Mouse (Mus musculus): Measurements from ENCODE around the gene E2f8.

The E2f8 gene

DNA sequence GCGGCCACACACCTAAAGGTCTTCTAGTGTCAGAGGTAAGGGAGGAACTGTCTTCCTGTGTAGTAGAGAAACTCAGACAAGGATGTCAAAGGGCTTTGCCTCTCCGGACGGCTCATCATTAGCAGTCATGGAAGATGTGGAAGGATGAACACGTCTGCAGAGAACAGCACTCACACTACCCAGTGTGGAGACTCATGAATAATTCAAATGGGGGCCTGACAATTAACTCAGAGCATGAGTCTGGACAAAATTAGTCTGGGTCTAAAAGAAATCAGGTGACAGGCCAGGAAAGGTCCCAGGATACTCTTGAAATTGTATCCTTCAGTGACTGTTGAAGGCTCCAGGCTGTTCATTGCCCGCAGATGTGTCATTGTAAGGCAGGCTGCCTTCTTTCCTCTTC lies 9.6 kb upstream of the E2f8 start:
- no peak for DNase-seq (ENCODE audit: low read depth)

DNA sequence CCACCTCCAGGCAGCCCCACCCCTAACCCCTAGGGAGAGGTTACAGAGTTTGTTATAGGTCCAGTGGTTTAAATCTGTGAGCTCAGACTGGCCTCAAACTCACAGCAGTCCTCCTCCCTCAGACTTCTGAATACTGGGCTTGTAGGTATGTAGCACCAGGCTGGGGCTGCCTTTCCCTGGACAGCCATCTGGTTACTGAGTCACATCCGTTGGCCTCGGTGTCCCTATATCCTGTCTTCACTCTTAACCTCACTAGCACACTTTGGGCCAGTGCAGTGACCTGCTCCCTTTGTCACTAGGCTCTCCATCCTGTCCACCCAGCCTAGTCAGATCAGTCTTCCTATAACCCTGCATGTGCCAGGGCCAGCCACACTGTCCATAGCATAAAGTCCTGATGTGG lies 7.4 kb upstream of the E2f8 start:
- no peak for DNase-seq (ENCODE audit: low read depth)

DNA sequence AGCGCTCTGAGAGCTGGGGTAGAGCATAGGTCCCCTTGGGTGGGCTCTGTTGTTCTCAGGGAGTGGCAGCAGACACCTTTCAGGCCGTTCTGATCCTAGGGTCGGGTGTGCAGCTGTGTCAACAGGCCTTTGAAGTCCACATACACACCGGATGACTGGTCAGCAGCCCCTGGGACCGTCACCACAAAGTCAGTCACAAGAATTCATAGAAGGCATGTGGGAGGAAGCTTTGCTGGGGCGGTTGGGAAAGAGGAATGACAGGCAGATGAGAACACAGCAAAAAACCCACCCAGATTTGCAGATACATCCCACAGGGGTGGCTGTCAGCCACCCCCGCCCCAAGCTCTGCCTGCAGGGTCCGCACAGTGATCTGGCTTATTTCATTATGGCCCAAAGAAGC lies 6.6 kb upstream of the E2f8 start:
- no peak for DNase-seq (ENCODE audit: low read depth)

DNA sequence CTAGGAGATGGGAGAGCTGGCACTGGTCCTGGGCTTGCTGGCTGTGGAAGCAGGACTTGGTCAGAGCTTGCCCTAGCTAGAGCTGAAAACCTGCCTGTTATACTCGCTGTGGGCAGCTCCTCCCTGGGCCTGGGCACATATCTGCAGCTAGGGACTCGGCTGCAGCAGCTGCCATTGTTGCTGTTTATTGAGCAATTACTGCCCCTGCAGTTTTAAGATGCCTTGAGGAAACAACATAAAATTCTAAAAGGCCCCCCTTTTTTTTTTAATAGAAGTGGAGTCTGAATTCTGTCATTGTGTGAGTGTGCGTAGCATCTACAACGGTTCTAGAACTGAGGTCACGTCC lies 2.8 kb upstream of the E2f8 start:
- no peak for DNase-seq (ENCODE audit: low read depth)

DNA sequence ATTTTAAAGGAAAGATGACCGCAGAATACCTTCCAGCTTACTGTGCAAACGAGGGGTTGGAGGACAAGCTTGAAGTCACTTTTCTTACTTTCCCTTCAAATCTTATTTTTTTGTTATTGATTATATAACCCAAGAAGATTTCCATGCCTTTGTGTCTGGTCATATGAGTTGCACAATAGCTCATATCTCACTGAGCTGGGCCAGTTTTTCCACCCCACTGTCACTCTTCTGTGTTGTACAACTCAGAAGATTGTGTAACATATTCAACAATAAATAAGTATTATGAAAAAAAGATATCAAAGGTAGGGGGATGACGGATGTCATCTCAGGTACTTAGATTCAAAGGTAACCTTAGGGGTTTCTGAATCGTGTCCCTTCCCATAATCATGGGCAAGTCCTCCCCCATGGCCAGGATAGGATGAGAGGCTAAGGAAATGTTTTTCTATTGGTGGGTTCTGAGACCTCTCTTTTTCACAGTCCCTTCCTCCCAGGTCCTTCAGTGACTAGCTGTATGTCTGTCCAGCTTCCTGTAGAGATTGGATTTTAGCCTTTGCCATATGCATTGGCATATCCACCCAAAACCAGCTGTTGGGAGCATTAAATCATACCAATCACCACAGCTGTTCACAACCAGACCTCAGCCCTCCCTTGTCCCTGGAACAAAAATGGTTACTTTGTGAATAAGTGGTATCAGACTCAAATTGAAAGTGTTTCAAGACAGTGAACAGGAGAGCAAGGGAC lies 2.3 kb upstream of the E2f8 start:
- no peak for DNase-seq (ENCODE audit: low read depth)

DNA sequence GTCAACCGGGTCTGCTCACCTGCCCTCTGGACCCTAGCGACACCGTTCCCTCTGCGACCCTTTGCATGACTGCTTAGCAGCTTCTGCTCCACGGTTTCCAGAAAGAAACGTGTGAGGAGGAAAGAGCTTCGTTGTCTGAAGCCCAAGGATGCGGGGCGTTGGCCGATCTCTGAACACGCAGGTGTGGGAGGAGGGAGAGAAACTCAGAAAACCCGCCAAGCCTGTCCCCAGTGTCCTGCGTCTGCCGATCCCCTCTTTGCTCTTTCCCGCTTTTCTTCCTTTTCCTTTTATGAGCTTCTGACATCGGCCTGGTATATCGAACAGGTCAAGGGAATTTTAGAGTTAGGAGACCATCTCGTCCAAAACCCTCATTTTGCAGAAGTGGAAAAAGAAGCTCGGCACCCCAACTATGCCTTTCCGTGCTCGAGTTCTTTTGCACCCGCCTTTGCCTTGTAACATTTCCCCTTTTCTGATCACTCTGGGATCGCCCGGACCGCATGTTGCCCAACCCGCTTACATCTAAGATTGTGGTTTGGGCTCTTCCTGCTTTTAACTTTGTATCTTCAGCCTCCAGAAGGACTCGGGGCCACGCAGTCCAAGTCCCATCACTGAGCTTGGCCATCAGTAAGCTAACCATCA lies 694 bp upstream of the E2f8 start:
- peak; percentile 48 for DNase-seq (ENCODE audit: low read depth)

DNA sequence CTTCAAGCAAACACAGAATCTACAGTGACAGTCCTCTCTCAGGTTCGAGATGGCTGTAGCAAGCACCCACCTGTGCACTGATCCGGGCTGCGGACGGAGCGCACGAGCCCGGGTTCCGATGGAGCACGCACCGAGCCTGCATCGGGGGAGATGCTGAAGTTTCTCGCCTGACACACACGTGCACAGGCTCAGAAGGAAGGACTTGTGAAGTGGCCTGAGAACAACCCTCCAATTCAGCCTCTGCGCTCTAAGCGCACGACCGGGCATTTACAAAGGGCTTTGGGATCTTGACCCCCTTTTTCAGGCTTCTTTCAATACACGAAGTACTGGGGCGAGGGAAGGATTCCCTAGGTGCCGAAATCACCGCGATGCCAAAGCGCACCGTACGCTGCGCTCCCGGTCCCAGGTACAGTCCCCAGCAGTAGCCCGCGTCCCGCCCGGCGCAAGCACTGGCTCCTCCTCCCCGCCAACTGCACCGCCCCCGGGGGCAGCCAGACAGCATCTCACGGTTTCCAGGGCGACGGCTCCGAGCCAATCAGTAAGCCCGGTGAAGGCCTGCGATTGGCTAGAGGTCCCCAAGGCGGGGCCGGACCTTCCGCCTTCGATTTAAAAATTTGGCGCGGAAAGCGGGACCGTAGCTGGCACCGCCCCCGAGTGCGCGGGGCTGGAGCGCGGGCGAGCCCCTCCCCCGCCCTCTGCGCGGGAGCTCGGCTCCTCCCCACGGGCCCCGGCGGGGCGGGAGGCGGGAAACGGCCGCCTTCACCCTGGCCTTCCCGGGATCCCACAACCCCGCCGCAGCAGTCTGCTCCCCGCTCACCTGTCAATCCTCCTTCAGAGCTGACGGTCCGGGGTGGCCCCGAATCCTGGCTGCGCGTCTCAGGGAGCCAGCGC lies 560 bp downstream of the E2f8 start:
- DNase-seq (ENCODE audit: low read depth) = peak; percentile 97

DNA sequence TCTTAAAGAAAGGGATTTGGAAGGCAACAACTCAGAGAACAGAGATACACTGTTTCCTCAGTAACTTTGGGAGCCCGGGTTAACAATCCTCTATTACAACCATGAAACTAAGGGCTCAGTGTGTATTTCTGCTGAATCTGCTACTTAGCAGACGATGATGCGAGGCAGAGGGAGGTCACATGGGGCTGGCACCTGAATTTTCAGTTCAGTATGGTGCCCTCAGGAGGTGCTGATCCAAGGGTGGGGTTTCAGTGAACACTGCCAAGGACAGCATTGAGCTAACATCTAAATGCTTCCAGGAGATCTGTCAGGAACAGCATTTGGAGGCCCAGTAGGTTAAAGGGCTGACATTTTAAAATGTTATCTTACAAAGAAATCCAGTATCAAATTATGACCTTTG lies 1.8 kb downstream of the E2f8 start:
- DNase-seq (ENCODE audit: low read depth) = no peak

DNA sequence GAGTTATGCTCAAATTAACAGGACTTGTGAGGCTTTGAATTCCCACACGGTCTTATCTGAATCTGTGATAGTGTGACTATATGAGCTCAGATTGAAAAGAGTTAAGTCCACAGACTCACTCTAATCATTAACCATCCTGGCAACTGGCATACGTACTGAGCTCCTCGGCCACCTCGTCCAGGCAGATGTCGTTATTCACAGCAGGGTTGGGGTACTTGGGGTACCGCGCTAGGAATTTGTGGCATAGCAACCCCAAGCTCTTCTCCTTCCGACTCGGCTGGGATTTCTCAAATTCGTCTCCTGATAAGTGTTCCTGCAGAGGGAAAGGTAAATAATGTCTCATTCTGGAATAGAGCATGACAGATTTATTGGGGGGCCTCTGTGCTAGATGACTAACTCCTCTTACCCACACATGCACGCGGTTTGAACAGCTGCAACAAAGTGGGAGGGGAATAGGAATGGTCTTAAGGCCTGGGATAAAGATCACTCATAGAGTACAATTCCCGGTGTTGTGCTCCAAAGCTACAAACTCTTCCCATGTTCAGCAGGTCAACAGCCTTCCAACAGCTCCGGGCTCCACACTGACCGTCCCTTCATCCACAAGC lies 3.5 kb downstream of the E2f8 start:
- DNase-seq (ENCODE audit: low read depth) = no peak

DNA sequence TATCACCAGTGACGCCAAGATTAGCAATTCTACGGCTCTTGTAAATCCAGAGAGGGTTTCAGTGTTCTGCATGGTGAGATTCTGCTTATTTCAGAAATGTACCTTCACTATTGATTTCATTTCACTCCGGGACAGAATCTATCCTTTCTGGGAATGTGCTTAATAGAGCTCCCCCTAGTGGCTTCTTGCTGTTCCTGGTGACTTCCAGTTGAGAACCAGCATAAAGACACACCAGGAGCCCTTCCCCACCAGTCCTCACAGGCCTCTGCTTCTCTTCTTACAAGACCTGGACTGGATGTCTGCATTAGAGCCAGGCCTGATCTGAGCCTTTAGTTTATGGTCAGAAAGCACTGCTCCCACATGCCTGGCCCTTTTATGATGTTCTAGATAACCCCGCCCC lies 4.9 kb downstream of the E2f8 start:
- peak; percentile 55 for DNase-seq (ENCODE audit: low read depth)

DNA sequence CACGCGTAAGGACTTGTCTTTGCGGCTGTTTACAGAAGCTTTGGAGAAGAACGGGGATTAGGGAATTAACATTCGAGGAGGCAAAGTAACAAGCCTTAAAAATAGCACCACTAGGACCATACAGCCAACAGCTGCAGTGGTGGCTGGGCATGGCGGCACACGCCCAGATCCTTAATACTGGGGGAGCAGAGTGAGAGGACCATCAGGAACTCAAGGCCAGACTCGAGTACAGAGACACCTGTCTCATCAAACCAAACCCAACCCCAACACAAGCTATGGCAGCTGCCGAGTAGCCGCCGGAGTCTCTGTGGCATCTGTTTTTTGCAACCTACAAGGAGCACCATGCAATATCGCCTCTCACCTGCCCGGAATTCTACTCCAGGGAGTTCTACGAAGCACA lies 6.3 kb downstream of the E2f8 start:
- DNase-seq (ENCODE audit: low read depth) = no peak

DNA sequence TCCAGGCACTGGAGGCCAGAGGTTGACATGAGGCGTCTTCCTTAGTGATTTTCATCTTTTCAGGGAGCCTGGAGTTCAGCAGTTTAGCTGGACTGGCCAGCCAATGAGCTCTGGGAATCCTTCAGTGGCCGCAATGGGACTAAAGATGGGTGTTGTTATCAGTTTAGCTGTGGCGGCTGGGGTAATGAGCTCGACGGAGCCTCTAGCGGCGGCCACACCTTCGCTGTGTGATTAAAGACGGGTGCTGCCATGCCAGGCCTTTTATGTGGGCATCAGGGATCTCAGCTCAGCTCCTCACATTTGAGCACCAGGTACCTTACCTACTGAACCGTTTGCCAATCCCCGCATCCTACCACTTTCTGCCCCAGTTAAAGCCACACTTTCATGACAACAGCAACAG lies 10.1 kb downstream of the E2f8 start:
- DNase-seq (ENCODE audit: low read depth) = no peak

DNA sequence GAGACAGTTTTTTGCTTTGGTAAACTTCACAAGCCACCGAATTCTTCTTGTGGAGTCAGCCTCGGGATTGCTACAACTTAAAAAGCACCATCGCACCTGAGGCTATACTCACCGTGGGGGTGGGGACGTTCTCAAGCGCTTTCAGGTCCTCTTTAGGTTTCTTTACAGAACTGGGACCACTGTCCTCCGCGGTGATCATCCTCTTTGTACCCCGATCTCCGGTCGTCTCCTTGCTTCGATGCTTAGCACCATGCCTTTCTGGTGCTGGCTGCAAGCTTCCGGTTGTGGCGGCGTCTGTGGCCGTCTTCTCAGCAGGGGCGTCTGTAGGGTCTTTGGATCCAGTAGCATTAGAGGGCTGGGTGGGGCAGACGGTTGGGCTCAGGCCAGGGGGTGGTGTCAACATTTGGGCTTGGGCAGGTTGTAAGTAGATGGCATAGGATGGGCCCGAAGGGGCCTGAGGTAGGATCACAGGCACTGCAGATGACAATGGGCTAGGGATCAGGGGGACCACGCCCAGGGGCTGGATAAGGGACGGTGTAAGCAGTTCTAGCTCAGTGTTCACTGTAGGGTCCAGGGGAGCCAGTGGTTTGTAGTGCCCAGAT lies 10.7 kb downstream of the E2f8 start:
- no peak for DNase-seq (ENCODE audit: low read depth)

DNA sequence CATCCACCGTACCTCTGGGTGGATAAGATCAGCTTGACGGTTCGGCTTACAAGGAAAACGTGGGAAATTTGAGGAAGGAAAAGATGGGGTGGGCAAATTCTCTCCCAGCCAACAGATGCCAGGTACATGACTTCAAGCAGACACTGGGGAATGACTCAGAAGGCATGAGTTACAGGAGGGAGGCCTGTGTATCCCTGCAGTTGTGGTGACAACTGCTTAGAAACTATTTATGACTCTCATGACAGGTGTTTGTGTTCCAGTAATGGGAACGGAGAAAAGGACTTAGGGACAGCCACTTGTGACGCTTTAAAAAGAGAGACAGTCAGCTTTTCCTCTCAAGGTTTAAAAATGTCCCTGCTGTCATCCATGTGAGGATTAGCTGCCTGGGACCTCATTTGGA lies 11.3 kb downstream of the E2f8 start:
- no peak for DNase-seq (ENCODE audit: low read depth)

DNA sequence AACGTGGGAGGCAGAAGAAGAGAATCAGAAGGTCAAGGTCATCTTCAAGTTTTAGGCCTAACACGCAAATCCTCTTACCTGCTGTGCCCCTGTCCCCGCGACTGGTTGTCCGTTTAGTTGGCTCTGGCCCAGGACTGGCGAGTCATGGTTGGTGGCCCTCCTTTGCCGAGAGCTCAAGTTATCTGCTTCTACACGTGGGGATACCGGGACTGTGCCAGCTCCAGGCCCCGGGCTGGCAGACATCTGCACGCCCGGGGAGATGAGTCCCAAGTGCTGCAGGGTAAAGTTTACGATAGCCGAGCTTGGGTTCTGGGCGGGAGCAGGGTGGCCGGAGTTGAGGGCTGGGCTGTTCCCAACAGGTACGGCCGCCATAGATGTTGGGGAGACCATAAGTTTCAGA lies 13.8 kb downstream of the E2f8 start:
- DNase-seq (ENCODE audit: low read depth) = no peak

DNA sequence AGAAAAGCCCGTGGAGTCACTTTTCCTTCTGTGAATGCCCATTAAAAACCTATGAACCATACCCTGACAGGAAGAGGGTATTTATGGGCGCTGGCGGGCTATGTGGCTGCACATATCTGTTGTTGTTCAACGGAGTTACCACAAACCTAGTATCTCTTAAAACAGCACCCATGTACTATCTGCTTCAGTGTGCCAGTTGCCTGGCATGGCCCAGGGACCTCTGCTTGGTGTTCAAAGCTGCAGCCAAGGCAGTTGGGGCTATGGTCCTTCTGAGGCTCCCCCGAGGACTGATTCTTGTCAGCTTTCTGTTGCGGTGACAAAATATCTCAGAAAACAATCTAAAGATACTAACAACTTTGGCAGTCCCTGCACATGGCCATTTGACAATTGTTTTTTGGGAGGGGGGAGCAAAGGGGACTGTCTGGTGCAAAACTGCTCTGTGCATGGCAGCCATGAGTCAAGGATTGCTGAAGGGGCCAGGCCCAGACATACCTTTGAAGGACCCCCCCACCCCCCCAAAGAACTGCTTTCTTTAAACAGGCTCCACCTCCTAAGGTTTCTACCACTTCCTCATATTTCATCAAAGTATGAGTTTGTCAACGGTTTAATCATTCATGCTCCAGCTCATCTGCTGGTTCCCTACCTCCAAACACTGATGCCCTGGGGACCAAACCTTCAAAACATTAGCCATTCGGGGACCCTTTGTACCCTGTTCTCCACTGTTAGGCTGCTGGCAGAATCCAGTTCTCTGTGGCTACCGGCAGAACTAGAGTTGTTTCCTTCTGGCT lies 16.5 kb downstream of the E2f8 start:
- no peak for DNase-seq (ENCODE audit: low read depth)

DNA sequence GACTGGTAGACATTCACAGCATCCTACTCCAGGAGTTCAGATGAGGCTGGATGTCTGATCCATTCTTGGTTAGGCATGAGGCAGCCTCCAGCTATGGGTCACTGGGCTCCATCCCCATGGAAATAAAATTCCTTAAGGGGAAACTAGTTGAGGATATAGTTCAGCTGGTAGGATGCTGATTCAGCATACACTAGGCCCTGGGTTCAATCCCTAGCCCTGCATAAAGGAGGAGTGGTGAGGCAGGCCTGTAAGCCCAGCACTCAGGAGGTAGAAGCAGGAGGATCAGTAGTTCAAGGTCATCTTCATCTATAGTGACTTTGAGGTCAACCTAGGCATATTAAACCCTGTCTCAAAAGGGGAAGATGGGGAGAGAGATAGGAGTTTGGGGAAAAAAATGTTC lies 17.2 kb downstream of the E2f8 start:
- no peak for DNase-seq (ENCODE audit: low read depth)

DNA sequence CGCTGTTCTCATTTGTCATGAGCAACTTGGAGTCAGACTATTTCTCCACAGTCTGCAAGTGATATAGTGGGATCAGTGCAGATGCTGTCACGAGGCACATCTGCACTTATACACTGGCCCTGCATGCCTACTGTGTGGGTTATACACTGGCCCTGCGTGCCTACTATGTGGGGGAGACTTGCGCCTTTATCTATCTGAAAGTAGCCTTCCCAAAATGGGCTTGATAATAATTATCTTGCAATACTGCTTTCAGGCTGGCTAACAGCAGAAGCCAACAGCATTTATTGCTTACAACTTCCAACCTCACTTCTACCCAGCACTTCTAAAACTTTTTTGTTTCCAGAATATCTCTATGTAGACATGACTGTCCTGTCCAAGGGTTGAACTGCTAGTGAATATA lies 19.6 kb downstream of the E2f8 start:
- no peak for DNase-seq (ENCODE audit: low read depth)

DNA sequence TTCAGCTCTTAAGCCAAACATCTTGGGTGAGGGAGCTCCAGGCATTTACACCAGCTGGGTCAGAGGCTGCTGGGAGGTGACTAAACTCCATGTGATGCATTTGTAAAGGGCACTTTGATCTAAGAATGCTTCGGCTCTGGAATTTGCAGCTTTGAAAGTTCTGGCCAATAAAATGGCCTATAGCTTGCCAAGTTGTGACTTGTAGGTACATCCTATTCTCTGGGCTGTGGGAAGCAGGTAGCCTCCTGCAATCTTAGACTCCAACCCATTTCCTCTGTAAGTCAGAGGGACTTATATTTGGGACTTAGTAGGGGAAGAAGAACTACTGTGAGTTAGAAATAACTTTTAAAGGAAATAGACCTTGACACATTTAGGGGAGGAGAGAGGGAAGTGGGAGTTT lies 20.4 kb downstream of the E2f8 start:
- DNase-seq (ENCODE audit: low read depth) = no peak

DNA sequence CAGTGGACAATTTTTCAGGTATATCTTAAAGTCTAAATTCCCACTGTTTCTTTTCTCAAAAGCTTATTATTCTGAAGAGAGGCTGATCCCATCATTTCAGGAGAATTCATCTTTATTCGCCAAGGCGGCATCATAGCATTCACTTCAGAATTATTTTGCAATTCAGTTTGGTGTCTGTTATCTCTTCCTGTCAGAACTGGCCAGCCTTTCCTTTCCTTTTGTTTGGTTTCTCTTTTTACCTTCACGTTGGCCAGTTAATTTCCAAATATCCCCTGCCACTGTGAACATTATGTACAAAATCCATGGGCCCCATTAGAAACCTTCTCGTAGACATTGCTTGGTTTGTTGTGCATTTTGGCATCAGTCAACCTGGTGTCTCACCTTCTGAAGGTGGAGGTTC lies 22.0 kb downstream of the E2f8 start:
- no peak for DNase-seq (ENCODE audit: low read depth)

DNA sequence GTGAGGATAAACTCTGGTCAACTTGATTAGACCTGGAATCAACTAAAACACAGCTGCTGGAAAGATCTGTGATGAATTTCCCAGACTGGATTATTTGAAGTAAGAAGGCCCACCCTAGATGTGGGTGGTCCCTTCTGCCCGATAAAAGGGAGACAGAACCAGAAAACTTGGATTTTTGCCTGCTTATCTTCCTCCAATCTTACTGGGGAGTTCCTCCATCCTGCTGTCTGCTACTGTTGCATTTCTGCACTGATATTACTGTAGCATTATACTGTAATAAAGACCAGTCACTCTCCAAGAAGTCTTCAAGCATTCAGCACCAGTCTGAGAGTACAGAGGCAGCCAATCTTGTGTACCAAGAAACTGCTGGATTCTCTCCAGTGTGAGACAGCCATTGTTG lies 23.1 kb downstream of the E2f8 start:
- DNase-seq (ENCODE audit: low read depth) = no peak

DNA sequence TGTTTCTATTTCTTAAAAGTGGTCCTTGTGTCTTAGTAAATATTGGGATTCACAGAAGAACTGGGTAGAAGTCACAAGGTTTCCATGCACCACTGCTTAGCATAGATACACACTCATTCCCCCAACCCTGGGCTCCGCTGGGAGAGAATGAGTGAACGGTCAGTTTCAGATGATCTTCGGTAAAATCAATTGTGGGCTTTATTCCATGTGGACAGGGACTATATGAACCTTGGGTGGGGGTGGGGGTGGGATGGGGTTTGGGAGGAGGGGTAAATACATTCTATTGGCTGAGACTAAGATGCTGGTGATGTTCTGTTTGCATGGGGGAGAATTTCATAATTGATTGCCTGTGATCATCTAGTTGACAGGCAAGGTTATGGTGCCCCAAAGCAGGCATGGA lies 25.9 kb downstream of the E2f8 start:
- DNase-seq (ENCODE audit: low read depth) = no peak

Data from c-Kit-positive CD71-negative TER-119-negative erythroid progenitor cells, embryonic 14.5 days (primary cell).